ENCODE assay signal across 8 mouse cellular contexts in genomic region chr14:30594092-30594695, GRCm38 (mm10). TPM values are rescaled to one million over a fixed set of nuclear protein-coding genes. Genes with fewer than 3 reads are reported as not detected.
DNase-seq lines count a peak whose midpoint lies in the region; ATAC-seq and TF ChIP-seq lines count a peak whose summit lies in the region.

No protein-coding gene starts in this region.

- TF ChIP-seq EP300 in lung, postnatal 0 days (IDR thresholded peaks at IDR 0.05), result no peak

- no peak overlapping the region for H3K4me2 ChIP-seq in hindbrain, embryonic 15.5 days
- no peak overlapping the region for H3K4me2 ChIP-seq in lung, postnatal 0 days (replicated peaks; ENCODE audit: low read depth, low read length)
- H3K4me2 ChIP-seq in stomach, embryonic 15.5 days, result no peak overlapping the region

- H3K4me3 ChIP-seq in hindbrain, embryonic 15.5 days, result no peak overlapping the region
- no peak overlapping the region for H3K4me3 ChIP-seq in lung, postnatal 0 days (ENCODE audit: low read depth, low read length)
- no peak overlapping the region for H3K4me3 ChIP-seq in stomach, embryonic 15.5 days (replicated peaks)

- H3K9ac ChIP-seq in hindbrain, embryonic 15.5 days, result no peak overlapping the region
- no peak overlapping the region for H3K9ac ChIP-seq in lung, postnatal 0 days (replicated peaks; ENCODE audit: low read depth)
- no peak overlapping the region for H3K9ac ChIP-seq in stomach, embryonic 15.5 days

- no peak for TF ChIP-seq CTCF in lung, postnatal 0 days (IDR thresholded peaks at IDR 0.05)

- H3K36me3 ChIP-seq in hindbrain, embryonic 15.5 days, result no peaks in the 10 kb centered on the region
- H3K36me3 ChIP-seq in lung, postnatal 0 days (ENCODE audit: insufficient read depth, low read length), result no peaks in the 10 kb centered on the region
- H3K36me3 ChIP-seq in stomach, embryonic 15.5 days, result peaks cover 18% of the 10 kb centered on the region; the same call in 1 of the 2 replicates

- WGBS in hindbrain, embryonic 15.5 days, result 21% methylated on average over 7 of the region's 7 CpGs
- WGBS in lung, postnatal 0 days, result 61% methylated on average over 7 of the region's 7 CpGs
- 50% methylated on average over 7 of the region's 7 CpGs for WGBS in stomach, embryonic 15.5 days

- peak overlapping the region; percentile 78 for H3K27ac ChIP-seq in hindbrain, embryonic 15.5 days (replicated peaks)
- peak overlapping the region; percentile 39 for H3K27ac ChIP-seq in lung, postnatal 0 days (ENCODE audit: low read length)
- peak overlapping the region; percentile 81 for H3K27ac ChIP-seq in stomach, embryonic 15.5 days

- H3K4me1 ChIP-seq in hindbrain, embryonic 15.5 days (replicated peaks), result peaks cover 24% of the 10 kb centered on the region
- H3K4me1 ChIP-seq in lung, postnatal 0 days (ENCODE audit: insufficient read depth, low read depth, low read length), result no peaks in the 10 kb centered on the region
- peaks cover 29% of the 10 kb centered on the region for H3K4me1 ChIP-seq in stomach, embryonic 15.5 days

- H3K27me3 ChIP-seq in hindbrain, embryonic 15.5 days, result no peaks in the 10 kb centered on the region
- no peaks in the 10 kb centered on the region for H3K27me3 ChIP-seq in lung, postnatal 0 days (replicated peaks; ENCODE audit: insufficient read depth, low read length)
- no peaks in the 10 kb centered on the region for H3K27me3 ChIP-seq in stomach, embryonic 15.5 days (replicated peaks)

- DNase-seq in left cerebral cortex, postnatal 25 days (ENCODE audit: low spot score in 2 of 2), result peak; percentile 21 to 43
- DNase-seq in left cerebral cortex, adult 18-20 months (ENCODE audit: low spot score in 2 of 2), result no peak
- DNase-seq in brain, embryonic 18.5 days (ENCODE audit: low read depth, low spot score), result peak; percentile 34
- DNase-seq in gastrocnemius, postnatal 10 days, result peak; percentile 38
- DNase-seq in lung, postnatal 0 days (ENCODE audit: low spot score), result peak; percentile 59
- no peak for DNase-seq in cerebellum, adult 8-10 months

- intact Hi-C loops in left cerebral cortex, postnatal 25 days (cut with DNase I), result loop anchor here (2.0 to 5.0 kb wide), 2 partner anchors 19 to 58 kb away; partner anchors contain the start of gene Rft1

- 0 out of 2 replicates have a peak, but pooled peaks have one; percentile 52 for ATAC-seq in hindbrain, embryonic 15.5 days (ENCODE audit: low FRiP score, low read depth)
- peak; percentile 67 for ATAC-seq in lung, postnatal 0 days
- peak; percentile 81 for ATAC-seq in stomach, embryonic 15.5 days (ENCODE audit: insufficient read depth, low FRiP score, low read depth)

- no peaks in the 10 kb centered on the region for H3K9me3 ChIP-seq in hindbrain, embryonic 15.5 days
- no peaks in the 10 kb centered on the region for H3K9me3 ChIP-seq in lung, postnatal 0 days (ENCODE audit: low read length)
- no peaks in the 10 kb centered on the region for H3K9me3 ChIP-seq in stomach, embryonic 15.5 days

RNA-seq across cellular contexts. Expression of gene Prkcd, which starts 31.8 kb away (rescaled TPM):
- 10 to 100 TPM; 12.4 to 15.2 TPM for total RNA-seq in left cerebral cortex, postnatal 25 days (2021)
- total RNA-seq in left cerebral cortex, adult 18-20 months (2021), result 10 to 100 TPM; 11.4 to 12.7 TPM
- 10 to 100 TPM; 10.9 to 18.6 TPM for total RNA-seq in gastrocnemius, postnatal 10 days (2021)
- polyA plus RNA-seq in hindbrain, embryonic 15.5 days (2015; fragmentation: Nextera tagmentation; extraction: Ambion mirVana), result 27.1 and 28.3 TPM in 2 replicates
- 59.4 and 68.4 TPM in 2 replicates for polyA plus RNA-seq in lung, postnatal 0 days (2015; fragmentation: Nextera tagmentation; extraction: Ambion mirVana)
- polyA plus RNA-seq in stomach, embryonic 15.5 days (2015; fragmentation: Nextera tagmentation; extraction: Ambion mirVana), result 56.2 and 59.1 TPM in 2 replicates

RNA-seq across cellular contexts. Expression of gene Tkt, which starts 46.0 kb away (rescaled TPM):
- total RNA-seq in left cerebral cortex, postnatal 25 days (2021), result 100 to 1,000 TPM; 156 to 169 TPM
- total RNA-seq in left cerebral cortex, adult 18-20 months (2021), result 100 to 1,000 TPM; 189 to 211 TPM
- 10 to 100 TPM; 30.1 to 37.1 TPM for total RNA-seq in gastrocnemius, postnatal 10 days (2021)
- polyA plus RNA-seq in hindbrain, embryonic 15.5 days (2015; fragmentation: Nextera tagmentation; extraction: Ambion mirVana), result 278 and 288 TPM in 2 replicates
- 121 and 132 TPM in 2 replicates for polyA plus RNA-seq in lung, postnatal 0 days (2015; fragmentation: Nextera tagmentation; extraction: Ambion mirVana)
- 270 and 299 TPM in 2 replicates for polyA plus RNA-seq in stomach, embryonic 15.5 days (2015; fragmentation: Nextera tagmentation; extraction: Ambion mirVana)

RNA-seq across cellular contexts. Expression of gene Rft1, which starts 60.0 kb away (rescaled TPM):
- total RNA-seq in left cerebral cortex, postnatal 25 days (2021), result 10 to 100 TPM; 11.4 to 12.4 TPM
- total RNA-seq in left cerebral cortex, adult 18-20 months (2021), result 10 to 100 TPM; 10.0 to 10.4 TPM
- total RNA-seq in gastrocnemius, postnatal 10 days (2021), result 1 to 10 TPM; 6.4 to 7.3 TPM
- polyA plus RNA-seq in hindbrain, embryonic 15.5 days (2015; fragmentation: Nextera tagmentation; extraction: Ambion mirVana), result 8.0 and 8.6 TPM in 2 replicates
- polyA plus RNA-seq in lung, postnatal 0 days (2015; fragmentation: Nextera tagmentation; extraction: Ambion mirVana), result 14.4 and 15.5 TPM in 2 replicates
- polyA plus RNA-seq in stomach, embryonic 15.5 days (2015; fragmentation: Nextera tagmentation; extraction: Ambion mirVana), result 14.7 and 17.3 TPM in 2 replicates

Comparison
In these comparisons a context has a peak if more than half of its experiments do, and no peak if none do; other contexts are left out.
1. DNase-seq: peak in left cerebral cortex, postnatal 25 days (2 of 2), brain, embryonic 18.5 days (single experiment), gastrocnemius, postnatal 10 days (single experiment) and lung, postnatal 0 days (single experiment); none in left cerebral cortex, adult 18-20 months (0 of 2) and cerebellum, adult 8-10 months (single experiment).
2. RNA of gene Tkt, which starts 46.0 kb away (total RNA-seq): 189 to 211 TPM in left cerebral cortex, adult 18-20 months and 156 to 169 TPM in left cerebral cortex, postnatal 25 days; 30.1 to 37.1 TPM in gastrocnemius, postnatal 10 days; every median in the first group is over 4 times any median in the second.
3. Peak in every context shown above with its lines, with median percentiles within 50 percentile points of each other: ATAC-seq and H3K27ac ChIP-seq.